Mouse (Mus musculus): ENCODE data around the gene Top1. TPM values are rescaled to one million over a fixed set of nuclear protein-coding genes. Genes with fewer than 3 reads are reported as not detected.
A peak's percentile ranks its signal among the peaks of the same experiment; 100 is the strongest.

The Top1 gene
- polyA plus RNA-seq, 1 experiment from 2014 or later: 88.5 TPM

GRCm38 (mm10) chr2:160730797-160731116 lies 85.1 kb downstream of the Top1 start:
- H3K9me3 ChIP-seq (ENCODE audit: control insufficient read depth, low read depth, low read length): no peaks in the 10 kb centered on the region
- no peak overlapping the region for H3K27ac ChIP-seq (ENCODE audit: low read length)
- H3K4me3 ChIP-seq (ENCODE audit: low read depth, low read length): peak overlapping the region; percentile 89
- H3K9ac ChIP-seq (replicated peaks; ENCODE audit: low read depth, low read length): peak overlapping the region; percentile 98
- peak overlapping the region; percentile 89 for H3K4me2 ChIP-seq (replicated peaks; ENCODE audit: low read depth, low read length)
- ATAC-seq (ENCODE audit: insufficient number of reproducible peaks, insufficient read depth, low FRiP score, low read depth): peak; percentile 29
- H3K4me1 ChIP-seq (ENCODE audit: control insufficient read depth, insufficient read depth, low read length): peaks cover 31% of the 10 kb centered on the region; the same call in 1 of the 2 replicates
- 6% methylated on average over 19 of the region's 19 CpGs for whole genome bisulfite sequencing
- peaks cover 6% of the 10 kb centered on the region; the same call in 1 of the 2 replicates for H3K36me3 ChIP-seq (ENCODE audit: control insufficient read depth, insufficient read depth, low read length)
- H3K27me3 ChIP-seq (ENCODE audit: control insufficient read depth, insufficient read depth, low read length): no peaks in the 10 kb centered on the region

DNA sequence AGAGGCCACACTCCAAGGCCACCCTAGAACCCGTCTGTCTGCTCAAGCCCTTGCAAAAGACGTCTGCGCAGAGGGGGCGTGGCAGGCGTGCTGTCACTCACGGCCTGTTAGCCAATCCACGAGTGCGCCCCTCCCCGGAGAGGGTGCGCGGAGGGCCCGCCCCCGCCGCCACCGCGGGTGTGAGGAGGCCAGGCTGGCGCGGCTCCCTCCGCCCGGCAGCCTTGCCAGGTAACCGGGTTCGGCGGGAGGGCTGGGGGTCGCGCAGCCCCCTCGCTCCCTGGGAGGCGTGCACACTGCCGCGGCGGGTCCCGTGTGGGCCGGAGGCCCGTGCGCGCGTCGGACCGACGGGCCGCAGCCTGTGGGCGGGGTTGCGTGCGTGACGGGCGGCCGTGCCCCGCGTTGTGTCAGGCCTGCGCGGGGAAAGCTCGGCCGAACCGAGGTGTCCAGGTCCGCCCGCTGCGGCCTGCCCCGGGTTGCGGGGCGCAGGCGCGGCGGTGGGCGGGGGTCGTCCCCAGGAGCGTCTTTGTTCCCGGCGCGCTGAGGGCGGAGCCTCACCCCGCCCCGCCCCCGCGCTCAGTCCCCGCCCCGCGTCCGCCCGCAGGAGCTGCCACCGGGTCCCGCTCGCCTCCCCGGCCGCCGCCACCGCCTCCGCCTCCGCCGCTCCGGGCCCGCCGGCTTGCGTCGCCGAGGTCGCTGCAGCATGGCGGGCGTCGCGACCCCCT lies 85.6 kb downstream of the Top1 start, which contains the start of gene Plcg1:
Gene Plcg1, plus strand, starts transcription at position 184 of the 722 bp plus-strand sequence.
- Histone ChIP-seq H3K4me1 (ENCODE audit: control insufficient read depth, insufficient read depth, low read length) (peaks cover 34% of the 10 kb centered on the region; the same call in 1 of the 2 replicates), H3K4me2 (replicated peaks; ENCODE audit: low read depth, low read length) (peak within 1 kb of the TSS; percentile 89), H3K4me3 (ENCODE audit: low read depth, low read length) (peak within 1 kb of the TSS; percentile 89), H3K36me3 (ENCODE audit: control insufficient read depth, insufficient read depth, low read length) (peaks cover 11% of the 10 kb centered on the region; the same call in 1 of the 2 replicates), H3K9me3 (ENCODE audit: control insufficient read depth, low read depth, low read length) (no peaks in the 10 kb centered on the region), H3K27me3 (ENCODE audit: control insufficient read depth, insufficient read depth, low read length) (no peaks in the 10 kb centered on the region), H3K9ac (replicated peaks; ENCODE audit: low read depth, low read length) (peak within 1 kb of the TSS; percentile 98), H3K27ac (ENCODE audit: low read length) (peak within 1 kb of the TSS; percentile 95)
- under 1% methylated on average over 78 of the region's 99 CpGs for WGBS
- ATAC-seq (ENCODE audit: insufficient number of reproducible peaks, insufficient read depth, low FRiP score, low read depth): peak; percentile 94

- ATAC-seq (ENCODE audit: insufficient number of reproducible peaks, insufficient read depth, low FRiP score, low read depth): no peak
- peaks cover 34% of the 10 kb centered on the region; the same call in 1 of the 2 replicates for H3K4me1 ChIP-seq (ENCODE audit: control insufficient read depth, insufficient read depth, low read length)
- H3K36me3 ChIP-seq (ENCODE audit: control insufficient read depth, insufficient read depth, low read length): peaks cover 11% of the 10 kb centered on the region; the same call in 1 of the 2 replicates
- H3K27me3 ChIP-seq (ENCODE audit: control insufficient read depth, insufficient read depth, low read length): no peaks in the 10 kb centered on the region
- peak overlapping the region; percentile 89 for H3K4me2 ChIP-seq (replicated peaks; ENCODE audit: low read depth, low read length)
- WGBS: under 1% methylated on average over 32 of the region's 32 CpGs
- peak overlapping the region; percentile 89 for H3K4me3 ChIP-seq (ENCODE audit: low read depth, low read length)
- H3K9ac ChIP-seq (replicated peaks; ENCODE audit: low read depth, low read length): peak overlapping the region; percentile 98
- peak overlapping the region; percentile 95 for H3K27ac ChIP-seq (ENCODE audit: low read length)
- no peaks in the 10 kb centered on the region for H3K9me3 ChIP-seq (ENCODE audit: control insufficient read depth, low read depth, low read length)
Observed at GRCm38 (mm10) chr2:160731839-160732261, 86.2 kb downstream of the Top1 start.

DNA sequence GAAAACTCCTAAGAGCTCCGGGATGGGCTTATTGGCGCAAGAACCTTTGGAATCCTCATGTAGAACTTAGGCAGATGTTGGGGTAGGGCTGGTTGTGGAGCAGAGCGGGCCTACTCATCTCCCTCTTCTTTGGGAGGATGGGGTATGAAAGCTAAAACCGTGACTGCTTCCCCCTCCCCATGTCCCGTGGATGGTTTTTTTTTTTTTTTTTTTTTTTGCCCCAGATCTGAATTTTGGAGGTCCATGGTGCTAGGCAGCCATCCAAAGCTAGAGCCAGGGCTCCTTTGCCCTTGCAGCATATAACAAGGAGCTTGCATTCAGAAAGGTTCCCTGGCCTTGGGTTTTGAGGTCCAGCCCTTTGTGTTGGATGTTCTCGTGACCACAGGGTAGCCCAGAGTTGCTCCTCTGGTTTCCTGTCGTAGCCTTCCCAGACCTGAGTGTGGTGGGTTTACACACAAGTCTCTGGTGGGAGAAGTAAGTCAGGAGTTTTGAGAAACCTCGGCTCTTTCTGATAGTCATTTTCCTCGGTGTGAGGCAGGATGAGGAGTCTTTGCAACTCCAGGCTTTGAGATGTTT lies 86.8 kb downstream of the Top1 start:
- no peaks in the 10 kb centered on the region for H3K9me3 ChIP-seq (ENCODE audit: control insufficient read depth, low read depth, low read length)
- 31% methylated on average over 9 of the region's 9 CpGs for WGBS
- H3K27ac ChIP-seq (ENCODE audit: low read length): no peak overlapping the region

GRCm38 (mm10) chr2:160733131-160733531 lies 87.4 kb downstream of the Top1 start:
- no peak for ATAC-seq (ENCODE audit: insufficient number of reproducible peaks, insufficient read depth, low FRiP score, low read depth)
- WGBS: 24% methylated on average over 7 of the region's 7 CpGs
- H3K27me3 ChIP-seq (ENCODE audit: control insufficient read depth, insufficient read depth, low read length): no peaks in the 10 kb centered on the region
- peak overlapping the region; percentile 89 for H3K4me2 ChIP-seq (replicated peaks; ENCODE audit: low read depth, low read length)
- no peak overlapping the region for H3K27ac ChIP-seq (ENCODE audit: low read length)
- H3K4me3 ChIP-seq (ENCODE audit: low read depth, low read length): peak overlapping the region; percentile 89
- H3K36me3 ChIP-seq (ENCODE audit: control insufficient read depth, insufficient read depth, low read length): peaks cover 11% of the 10 kb centered on the region; the same call in 1 of the 2 replicates
- H3K9ac ChIP-seq (replicated peaks; ENCODE audit: low read depth, low read length): peak overlapping the region; percentile 98
- no peaks in the 10 kb centered on the region for H3K9me3 ChIP-seq (ENCODE audit: control insufficient read depth, low read depth, low read length)
- peaks cover 34% of the 10 kb centered on the region; the same call in 1 of the 2 replicates for H3K4me1 ChIP-seq (ENCODE audit: control insufficient read depth, insufficient read depth, low read length)

More for the DNA sequence above, 86.8 kb downstream of the Top1 start:
- Histone ChIP-seq H3K27me3 (ENCODE audit: control insufficient read depth, insufficient read depth, low read length) (no peaks in the 10 kb centered on the region), H3K4me2 (replicated peaks; ENCODE audit: low read depth, low read length) (peak overlapping the region; percentile 89), H3K4me1 (ENCODE audit: control insufficient read depth, insufficient read depth, low read length) (peaks cover 34% of the 10 kb centered on the region; the same call in 1 of the 2 replicates), H3K36me3 (ENCODE audit: control insufficient read depth, insufficient read depth, low read length) (peaks cover 11% of the 10 kb centered on the region; the same call in 1 of the 2 replicates), H3K9ac (replicated peaks; ENCODE audit: low read depth, low read length) (peak overlapping the region; percentile 98), H3K4me3 (ENCODE audit: low read depth, low read length) (peak overlapping the region; percentile 89)
- ATAC-seq (ENCODE audit: insufficient number of reproducible peaks, insufficient read depth, low FRiP score, low read depth): no peak

GRCm38 (mm10) chr2:160734331-160734730 lies 88.6 kb downstream of the Top1 start:
- Histone ChIP-seq H3K36me3 (ENCODE audit: control insufficient read depth, insufficient read depth, low read length) (peaks cover 11% of the 10 kb centered on the region), H3K4me1 (ENCODE audit: control insufficient read depth, insufficient read depth, low read length) (peaks cover 34% of the 10 kb centered on the region; the same call in 1 of the 2 replicates), H3K4me3 (ENCODE audit: low read depth, low read length) (no peak overlapping the region; the same call in 1 of the 2 replicates), H3K4me2 (replicated peaks; ENCODE audit: low read depth, low read length) (no peak overlapping the region), H3K27ac (ENCODE audit: low read length) (no peak overlapping the region), H3K27me3 (ENCODE audit: control insufficient read depth, insufficient read depth, low read length) (no peaks in the 10 kb centered on the region), H3K9ac (replicated peaks; ENCODE audit: low read depth, low read length) (0 out of 2 replicates have a peak overlapping the region, but pooled peaks have one; percentile 14), H3K9me3 (ENCODE audit: control insufficient read depth, low read depth, low read length) (no peaks in the 10 kb centered on the region)
- no peak for ATAC-seq (ENCODE audit: insufficient number of reproducible peaks, insufficient read depth, low FRiP score, low read depth)
- 83% methylated on average over 3 of the region's 3 CpGs for WGBS

DNA sequence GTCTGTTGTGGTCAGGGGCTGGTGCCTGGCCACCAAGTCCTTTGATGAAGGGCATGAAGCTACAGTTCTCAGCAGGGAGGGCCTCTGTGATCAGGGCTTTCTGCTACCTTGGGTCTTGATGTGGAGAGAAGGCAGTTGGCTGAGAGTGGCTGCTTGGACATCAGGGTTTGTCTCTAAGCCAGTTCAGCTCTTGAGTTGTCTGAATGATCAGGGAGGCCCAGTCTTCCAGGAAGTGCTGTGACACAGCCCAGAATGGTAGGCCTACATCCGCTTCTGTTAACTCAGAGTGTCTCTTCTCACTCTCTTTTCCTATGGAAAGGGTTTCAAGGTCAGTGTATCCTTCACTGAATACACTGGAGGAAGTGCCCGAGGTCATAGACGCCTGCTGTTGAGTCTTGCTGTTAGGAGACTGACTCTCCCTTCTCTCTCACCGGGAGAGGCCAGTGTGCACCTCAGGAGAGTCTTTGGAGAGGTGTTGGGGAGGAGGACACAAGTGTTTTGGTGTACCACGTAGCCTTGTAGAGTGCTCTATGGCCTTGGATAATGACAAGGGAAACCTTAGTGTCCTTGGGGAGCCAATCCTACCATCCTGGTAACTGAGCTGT lies 90.1 kb downstream of the Top1 start:
- Histone ChIP-seq H3K4me2 (replicated peaks; ENCODE audit: low read depth, low read length) (no peak overlapping the region), H3K4me1 (ENCODE audit: control insufficient read depth, insufficient read depth, low read length) (peaks cover 34% of the 10 kb centered on the region; the same call in 1 of the 2 replicates), H3K36me3 (ENCODE audit: control insufficient read depth, insufficient read depth, low read length) (peaks cover 11% of the 10 kb centered on the region), H3K27me3 (ENCODE audit: control insufficient read depth, insufficient read depth, low read length) (no peaks in the 10 kb centered on the region), H3K9me3 (ENCODE audit: control insufficient read depth, low read depth, low read length) (no peaks in the 10 kb centered on the region), H3K27ac (ENCODE audit: low read length) (no peak overlapping the region; the same call in 1 of the 2 replicates), H3K4me3 (ENCODE audit: low read depth, low read length) (no peak overlapping the region), H3K9ac (replicated peaks; ENCODE audit: low read depth, low read length) (no peak overlapping the region)
- no peak for ATAC-seq (ENCODE audit: insufficient number of reproducible peaks, insufficient read depth, low FRiP score, low read depth)
- 84% methylated on average over 5 of the region's 5 CpGs for WGBS

DNA sequence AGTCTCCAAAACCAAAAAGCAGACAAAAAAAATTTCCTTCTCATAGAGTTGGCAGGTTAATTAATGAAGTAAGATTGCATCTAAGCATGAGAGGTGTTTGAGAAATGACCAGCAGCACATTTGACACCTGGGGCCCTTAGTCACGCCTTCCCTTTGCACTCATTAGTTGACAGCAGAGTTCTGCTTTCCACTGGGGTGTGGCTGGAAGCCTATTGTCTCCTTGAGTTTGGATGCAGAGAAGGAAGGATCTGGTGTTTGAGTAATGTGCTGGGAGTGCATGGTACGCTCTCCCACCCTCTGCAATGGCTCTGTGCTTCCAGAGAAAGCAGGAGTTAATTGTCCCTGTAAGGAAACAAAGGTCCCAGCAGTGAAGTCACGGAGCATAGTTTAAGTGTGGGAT lies 90.8 kb downstream of the Top1 start:
- Histone ChIP-seq H3K4me3 (ENCODE audit: low read depth, low read length) (no peak overlapping the region), H3K4me1 (ENCODE audit: control insufficient read depth, insufficient read depth, low read length) (peaks cover 34% of the 10 kb centered on the region; the same call in 1 of the 2 replicates), H3K27ac (ENCODE audit: low read length) (no peak overlapping the region; the same call in 1 of the 2 replicates), H3K9ac (replicated peaks; ENCODE audit: low read depth, low read length) (no peak overlapping the region), H3K9me3 (ENCODE audit: control insufficient read depth, low read depth, low read length) (no peaks in the 10 kb centered on the region), H3K4me2 (replicated peaks; ENCODE audit: low read depth, low read length) (no peak overlapping the region), H3K36me3 (ENCODE audit: control insufficient read depth, insufficient read depth, low read length) (peaks cover 11% of the 10 kb centered on the region), H3K27me3 (ENCODE audit: control insufficient read depth, insufficient read depth, low read length) (no peaks in the 10 kb centered on the region)
- no peak for ATAC-seq (ENCODE audit: insufficient number of reproducible peaks, insufficient read depth, low FRiP score, low read depth)
- 75% methylated on average over 3 of the region's 3 CpGs for WGBS
